Mouse (Mus musculus) layer of hippocampus, postnatal 14 days (tissue): ENCODE measurements at regions not wholly inside any gene's neighbourhood (a gene's known extent, or its start where the extent isn't known, plus 50 kb on each side); places are given as distances from the start of the nearest gene placed in this dataset.

Experiments used
- DNase-seq, 2 experiments: peaks; one replicate each; pipeline ENCODE4 v3.0.0; 2021 to 2022; ENCODE audit warnings: low spot score in 2 of 2, mixed read lengths in 1 of 2

- no peak for DNase-seq
Observed at GRCm38 (mm10) chr6:20493742-20494303, 721.5 kb upstream of the Kcnd2 start.

GRCm38 (mm10) chr6:20502338-20503079, 712.8 kb upstream of the Kcnd2 start:
- DNase-seq: peak in 1 of 2 experiments; percentile 29
